Mouse (Mus musculus) thymus, adult 2 months (tissue): ENCODE measurements around the gene Il17re.

ENCODE experiments used
- CTCF ChIP-seq: fragments of 200-500 bp; IDR thresholded peaks from 2 replicates; pipeline ENCODE4 v1.5.1; 2012; ENCODE audit warnings: mild to moderate bottlenecking, control low read depth, low read length, moderate library complexity, borderline replicate concordance; ENCODE audit not compliant: control insufficient read depth, poor library complexity, insufficient read depth; ENCODE audit errors: extremely low read depth
- POLR2A ChIP-seq: fragments of 200-500 bp; IDR thresholded peaks from 2 replicates; pipeline ENCODE4 v1.6.1; 2012; ENCODE audit warnings: mild to moderate bottlenecking, low read length, control low read depth, moderate library complexity; ENCODE audit not compliant: control insufficient read depth, poor library complexity, insufficient read depth; ENCODE audit errors: extremely low read depth

GRCm38 (mm10) chr6:113489410-113489809 lies 31.1 kb downstream of the Il17re start:
- TF ChIP-seq POLR2A (no peak), CTCF (no peak)
